Mouse (Mus musculus): ENCODE measurements around the gene Prkci. TPM values are rescaled to one million over a fixed set of nuclear protein-coding genes. Genes with fewer than 3 reads are reported as not detected.
A peak's percentile ranks its signal among the peaks of the same experiment; 100 is the strongest.

Gene Prkci
- polyA plus RNA-seq, 1 experiment, result 36.5 TPM

DNA sequence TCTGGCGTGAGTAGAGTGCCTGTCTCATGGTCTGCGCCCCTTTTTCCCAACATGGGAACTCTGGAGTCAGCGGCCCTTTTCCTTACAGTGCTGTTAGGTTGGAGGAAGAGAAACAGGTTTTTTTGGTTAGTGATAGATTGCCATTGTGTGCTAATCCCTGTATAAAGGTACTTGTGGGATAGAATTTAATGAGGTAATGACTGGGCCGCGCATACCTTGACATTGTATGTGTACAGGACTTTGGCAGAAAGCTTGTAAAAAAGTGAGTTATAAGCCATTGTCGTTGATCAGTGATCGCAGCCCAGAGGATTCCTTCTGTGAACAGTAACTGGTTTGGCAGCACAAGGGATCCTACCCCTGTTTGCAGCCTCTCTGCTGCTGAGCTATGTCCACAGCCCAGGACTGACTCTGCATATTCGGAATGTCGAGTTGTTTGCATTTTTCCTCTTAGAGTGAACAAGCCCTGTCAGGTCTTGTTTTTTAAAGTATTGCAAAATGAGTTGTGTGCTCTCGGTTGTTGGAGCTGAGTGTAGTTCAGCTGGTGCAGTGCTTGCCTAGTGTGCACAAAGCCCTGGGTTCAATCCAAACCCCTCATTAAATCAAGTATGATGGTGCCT is 4.0 kb downstream of the Prkci start:
- Histone ChIP-seq H3K27ac (ENCODE audit: insufficient read depth, low read length) (no peak overlapping the region; the same call in 1 of the 2 replicates), H3K27me3 (ENCODE audit: control insufficient read depth, insufficient read depth, low read length) (no peaks in the 10 kb centered on the region), H3K4me1 (ENCODE audit: control insufficient read depth, insufficient read depth, low read length) (peaks cover 7% of the 10 kb centered on the region; the same call in 1 of the 2 replicates), H3K4me3 (replicated peaks; ENCODE audit: insufficient read depth, low read depth, low read length) (no peak overlapping the region)
- no peak for TF ChIP-seq CTCF (IDR thresholded peaks at IDR 0.05; ENCODE audit: borderline replicate concordance, insufficient read depth, low read depth, low read length)
- no peak for TF ChIP-seq POLR2A (IDR thresholded peaks at IDR 0.05; ENCODE audit: borderline replicate concordance, insufficient read depth, low read length)
- 61% methylated on average over 10 of the region's 10 CpGs for WGBS
- DNase-seq, result no peak

DNA sequence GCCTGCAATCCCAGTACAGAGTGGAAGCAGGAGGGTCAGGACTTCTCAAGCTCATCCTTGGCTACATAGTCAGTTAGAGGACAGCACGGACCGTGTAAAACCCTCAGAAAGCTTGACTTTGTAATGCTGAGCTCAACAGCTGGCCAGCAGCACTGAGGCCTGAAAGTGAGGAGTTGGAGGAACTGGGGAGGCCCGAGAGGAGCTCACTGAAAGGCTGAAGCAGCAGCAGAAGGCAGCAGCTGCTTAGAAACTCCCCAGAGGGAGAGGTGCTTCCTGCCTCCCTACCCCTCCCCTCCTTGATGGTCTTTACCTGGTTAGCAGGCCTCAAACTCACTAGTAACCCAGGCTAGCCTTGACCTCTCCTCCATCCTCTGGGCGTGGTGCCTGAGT is 4.5 kb downstream of the Prkci start:
- Histone ChIP-seq H3K27me3 (ENCODE audit: control insufficient read depth, insufficient read depth, low read length) (no peaks in the 10 kb centered on the region), H3K4me3 (replicated peaks; ENCODE audit: insufficient read depth, low read depth, low read length) (no peak overlapping the region), H3K4me1 (ENCODE audit: control insufficient read depth, insufficient read depth, low read length) (peaks cover 7% of the 10 kb centered on the region; the same call in 1 of the 2 replicates), H3K27ac (ENCODE audit: insufficient read depth, low read length) (no peak overlapping the region; the same call in 1 of the 2 replicates)
- 36% methylated on average over 4 of the region's 4 CpGs for WGBS
- no peak for DNase-seq
- TF ChIP-seq CTCF (IDR thresholded peaks at IDR 0.05; ENCODE audit: borderline replicate concordance, insufficient read depth, low read depth, low read length) (no peak), POLR2A (IDR thresholded peaks at IDR 0.05; ENCODE audit: borderline replicate concordance, insufficient read depth, low read length) (no peak)

DNA sequence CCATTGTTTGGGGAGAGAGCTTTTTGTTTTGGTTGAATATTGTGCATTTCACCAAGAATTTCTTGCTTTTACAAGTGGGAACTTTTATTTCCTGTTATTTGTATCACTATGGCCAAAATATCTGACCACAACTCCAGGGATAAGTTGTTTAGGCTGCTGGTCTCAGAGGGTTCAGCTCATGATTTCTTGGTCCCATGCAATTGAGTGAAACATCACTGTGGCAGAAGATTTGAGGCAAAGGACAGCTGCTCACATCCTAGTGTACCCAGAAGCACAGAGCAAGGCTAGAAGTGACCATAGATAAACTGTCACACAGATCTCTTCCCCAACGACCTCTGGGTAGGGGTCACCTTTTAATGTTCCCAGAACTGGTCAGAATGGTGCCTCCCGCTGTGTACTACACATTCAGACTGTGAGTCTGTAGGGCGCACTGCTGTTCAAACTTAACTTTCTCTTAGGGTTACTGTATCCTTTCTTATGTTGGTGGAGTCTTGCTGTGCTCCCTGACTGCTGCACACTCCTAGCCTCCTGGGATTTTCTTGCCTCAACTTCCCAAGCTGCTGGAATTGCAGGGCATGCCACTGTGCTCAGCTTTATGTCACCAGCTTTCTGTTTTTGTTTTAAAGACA is 5.6 kb downstream of the Prkci start:
- Histone ChIP-seq H3K27ac (ENCODE audit: insufficient read depth, low read length) (no peak overlapping the region), H3K4me1 (ENCODE audit: control insufficient read depth, insufficient read depth, low read length) (peaks cover 7% of the 10 kb centered on the region; the same call in 1 of the 2 replicates), H3K27me3 (ENCODE audit: control insufficient read depth, insufficient read depth, low read length) (no peaks in the 10 kb centered on the region), H3K4me3 (replicated peaks; ENCODE audit: insufficient read depth, low read depth, low read length) (no peak overlapping the region)
- no peak for DNase-seq
- TF ChIP-seq POLR2A (IDR thresholded peaks at IDR 0.05; ENCODE audit: borderline replicate concordance, insufficient read depth, low read length) (no peak), CTCF (IDR thresholded peaks at IDR 0.05; ENCODE audit: borderline replicate concordance, insufficient read depth, low read depth, low read length) (no peak)
- 56% methylated on average over 3 of the region's 3 CpGs for WGBS

DNA sequence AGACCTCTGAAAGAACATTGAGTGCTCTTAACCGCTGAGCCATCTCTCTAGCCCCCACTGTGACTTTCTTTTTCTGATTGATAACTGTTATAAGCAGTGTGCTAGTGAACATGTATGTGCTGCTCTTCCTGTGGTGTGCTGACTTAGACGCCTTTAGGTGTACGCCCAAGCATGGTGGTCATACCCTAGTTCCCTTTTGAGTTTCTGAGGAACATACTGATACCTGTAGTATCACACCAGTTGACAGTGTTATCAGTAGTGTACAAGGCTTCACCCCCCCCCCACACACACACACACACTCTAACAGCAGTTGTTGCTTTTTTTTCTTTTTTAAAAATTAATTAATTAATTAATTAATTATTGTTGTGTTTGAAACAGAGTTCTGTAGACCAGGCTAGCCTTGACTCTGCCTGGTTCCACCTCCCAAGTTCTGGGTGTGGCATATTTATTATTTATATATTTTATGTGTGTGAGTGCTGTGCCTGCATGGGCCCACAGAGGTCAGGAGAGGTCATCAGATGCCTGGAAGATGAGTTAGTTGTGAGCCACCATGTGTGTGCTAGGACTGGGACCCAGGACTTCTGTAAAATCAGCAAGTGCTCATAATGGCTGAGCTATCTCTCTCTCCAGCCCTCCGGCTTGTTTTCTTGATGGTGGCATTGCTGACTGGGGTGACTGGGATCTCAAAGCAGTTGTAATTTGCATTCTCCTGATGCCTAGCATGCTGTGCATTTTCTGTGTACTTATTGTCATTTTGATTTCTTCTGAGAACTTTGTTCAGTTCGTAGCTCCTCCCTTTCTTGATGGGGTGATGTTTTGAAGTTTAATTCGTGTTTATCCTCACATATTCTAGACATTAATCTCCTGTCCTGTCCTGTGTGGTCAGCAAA is 9.0 kb downstream of the Prkci start:
- no peak overlapping the region for H3K27ac ChIP-seq (ENCODE audit: insufficient read depth, low read length)
- peaks cover 7% of the 10 kb centered on the region; the same call in 1 of the 2 replicates for H3K4me1 ChIP-seq (ENCODE audit: control insufficient read depth, insufficient read depth, low read length)
- WGBS, result 72% methylated on average over 6 of the region's 6 CpGs
- H3K27me3 ChIP-seq (ENCODE audit: control insufficient read depth, insufficient read depth, low read length), result no peaks in the 10 kb centered on the region
- no peak overlapping the region for H3K4me3 ChIP-seq (replicated peaks; ENCODE audit: insufficient read depth, low read depth, low read length)
- TF ChIP-seq CTCF (IDR thresholded peaks at IDR 0.05; ENCODE audit: borderline replicate concordance, insufficient read depth, low read depth, low read length), result no peak
- no peak for TF ChIP-seq POLR2A (IDR thresholded peaks at IDR 0.05; ENCODE audit: borderline replicate concordance, insufficient read depth, low read length)
- DNase-seq, result no peak

DNA sequence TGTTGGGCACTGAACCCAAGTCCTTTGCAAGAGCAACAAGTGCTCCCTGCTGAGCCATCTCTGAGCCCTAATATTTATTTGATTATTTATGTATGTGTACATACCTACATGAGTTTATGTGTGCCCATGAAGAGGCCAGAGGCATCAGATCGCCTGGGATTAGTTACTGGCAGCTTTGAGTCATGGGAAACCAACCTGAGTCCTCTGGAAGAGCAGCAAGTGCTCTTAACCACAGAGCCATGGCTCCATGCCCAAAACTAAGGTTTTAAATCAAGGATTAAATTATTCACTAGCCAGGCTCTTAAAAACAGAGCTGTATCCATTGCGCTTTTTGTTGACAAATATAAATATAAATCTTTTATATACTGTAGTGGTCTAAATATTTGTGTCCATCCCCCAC is 18.8 kb downstream of the Prkci start:
- TF ChIP-seq CTCF (IDR thresholded peaks at IDR 0.05; ENCODE audit: borderline replicate concordance, insufficient read depth, low read depth, low read length), result no peak
- no peak for TF ChIP-seq POLR2A (IDR thresholded peaks at IDR 0.05; ENCODE audit: borderline replicate concordance, insufficient read depth, low read length)
- 88% methylated on average over 2 of the region's 2 CpGs for WGBS
- Histone ChIP-seq H3K4me3 (replicated peaks; ENCODE audit: insufficient read depth, low read depth, low read length) (no peak overlapping the region), H3K4me1 (ENCODE audit: control insufficient read depth, insufficient read depth, low read length) (peaks cover 10% of the 10 kb centered on the region), H3K27ac (ENCODE audit: insufficient read depth, low read length) (no peak overlapping the region), H3K27me3 (ENCODE audit: control insufficient read depth, insufficient read depth, low read length) (no peaks in the 10 kb centered on the region)
- DNase-seq, result no peak

DNA sequence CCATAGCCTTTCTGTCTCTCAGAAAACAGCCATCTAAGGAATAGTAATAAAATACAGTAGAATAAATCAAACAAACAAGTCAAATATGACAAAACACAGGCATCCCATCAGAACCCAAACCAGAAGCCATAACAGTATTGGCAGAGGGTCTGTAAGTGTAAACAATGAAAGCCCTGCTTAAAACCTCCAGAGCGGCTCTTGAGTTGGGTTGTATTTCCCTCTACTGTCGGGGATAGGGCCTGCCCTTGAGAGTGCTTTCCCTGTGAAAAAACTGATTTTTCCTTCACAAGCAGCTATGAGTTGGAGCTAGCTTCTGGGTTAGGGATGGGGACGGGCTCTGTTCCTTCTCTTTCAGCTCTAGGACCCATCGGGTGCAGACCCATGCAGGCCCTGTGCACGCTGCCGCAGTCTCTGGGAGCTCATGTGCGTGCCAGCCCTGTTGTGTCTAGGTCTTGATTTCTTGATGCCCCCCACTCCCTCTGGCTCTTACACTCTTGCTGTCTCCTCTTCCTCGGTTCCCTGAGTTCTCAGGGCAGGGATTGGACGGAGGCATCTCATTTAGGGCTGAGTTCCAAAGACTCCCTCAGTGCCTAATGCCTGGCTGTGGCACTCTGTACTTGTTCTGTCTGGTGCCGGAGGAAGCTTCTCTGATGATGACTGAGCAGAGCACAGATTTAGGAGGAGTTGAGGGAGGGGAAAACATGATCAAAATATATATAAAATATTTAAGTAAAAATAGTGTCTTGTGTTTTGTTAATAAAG is 20.3 kb downstream of the Prkci start:
- peaks cover 10% of the 10 kb centered on the region for H3K4me1 ChIP-seq (ENCODE audit: control insufficient read depth, insufficient read depth, low read length)
- TF ChIP-seq POLR2A (IDR thresholded peaks at IDR 0.05; ENCODE audit: borderline replicate concordance, insufficient read depth, low read length), result no peak
- no peak for TF ChIP-seq CTCF (IDR thresholded peaks at IDR 0.05; ENCODE audit: borderline replicate concordance, insufficient read depth, low read depth, low read length)
- H3K27me3 ChIP-seq (ENCODE audit: control insufficient read depth, insufficient read depth, low read length), result no peaks in the 10 kb centered on the region
- H3K4me3 ChIP-seq (replicated peaks; ENCODE audit: insufficient read depth, low read depth, low read length), result no peak overlapping the region
- no peak overlapping the region; the same call in 1 of the 2 replicates for H3K27ac ChIP-seq (ENCODE audit: insufficient read depth, low read length)
- DNase-seq, result peak in 1 of 2 experiments; percentile 24
- 44% methylated on average over 10 of the region's 10 CpGs for WGBS

DNA sequence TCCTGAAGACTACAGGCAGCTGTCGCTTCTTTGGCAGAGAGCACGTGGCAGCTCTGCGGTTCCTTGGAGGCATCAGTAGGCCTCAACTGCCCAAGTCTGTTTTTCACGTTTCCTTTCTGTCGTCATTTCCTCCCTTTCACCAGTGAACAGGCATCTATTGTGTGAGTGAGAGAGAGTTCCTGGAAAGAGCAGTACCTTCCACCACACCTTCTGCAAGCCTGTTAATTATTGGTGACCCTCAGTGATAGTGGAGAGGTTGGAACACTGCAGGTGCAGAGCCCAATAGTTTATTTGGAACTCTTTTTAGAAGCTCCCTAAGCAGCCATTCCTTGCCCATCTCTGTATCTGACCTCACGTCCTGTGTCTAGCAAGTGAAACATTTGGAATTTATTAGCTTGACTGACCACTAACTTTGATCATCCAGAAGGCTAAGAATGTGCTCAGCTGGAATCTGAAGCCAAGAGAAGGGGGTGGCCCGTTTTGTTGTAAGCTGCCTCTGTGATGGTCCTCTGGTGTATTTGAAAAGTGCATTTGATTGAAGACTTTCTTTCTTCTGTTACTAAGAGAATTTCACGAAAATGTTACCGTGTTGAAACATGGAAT is 21.1 kb downstream of the Prkci start:
- 29% methylated on average over 9 of the region's 9 CpGs for WGBS
- H3K27ac ChIP-seq (ENCODE audit: insufficient read depth, low read length), result no peak overlapping the region
- TF ChIP-seq POLR2A (IDR thresholded peaks at IDR 0.05; ENCODE audit: borderline replicate concordance, insufficient read depth, low read length), result no peak
- no peak for TF ChIP-seq CTCF (IDR thresholded peaks at IDR 0.05; ENCODE audit: borderline replicate concordance, insufficient read depth, low read depth, low read length)

More for the DNA sequence above, 21.1 kb downstream of the Prkci start:
- Histone ChIP-seq H3K4me3 (replicated peaks; ENCODE audit: insufficient read depth, low read depth, low read length) (no peak overlapping the region), H3K27me3 (ENCODE audit: control insufficient read depth, insufficient read depth, low read length) (no peaks in the 10 kb centered on the region), H3K4me1 (ENCODE audit: control insufficient read depth, insufficient read depth, low read length) (peaks cover 10% of the 10 kb centered on the region)
- no peak for DNase-seq
